Mouse (Mus musculus) liver, embryonic 14.5 days (tissue): ENCODE results near the gene Fbxl18. TPM values are rescaled to one million over a fixed set of nuclear protein-coding genes. Genes with fewer than 3 reads are reported as not detected.

ENCODE experiments used
- ATAC-seq: fragments of 200-750 bp; cut with Nextera tagmentation; 2 replicates; pipeline ENCODE4 v1.8.0; 2017; ENCODE audit warnings: moderate number of reproducible peaks, mild to moderate bottlenecking, moderate library complexity; ENCODE audit not compliant: insufficient read depth
- DNase-seq, 3 experiments: peaks; one replicate each; pipeline ENCODE4 v3.0.0-alpha.2; 2012 to 2013; ENCODE audit warnings: low read depth in 3 of 3, low spot score in 3 of 3
- H3K27ac ChIP-seq: fragments of 300-500 bp; sonication (generic); 2 replicates; pipeline ENCODE4 v1.5.1; 2014; ENCODE audit warnings: moderate library complexity, mild to moderate bottlenecking, control low read depth, inconsistent platforms
- H3K27me3 ChIP-seq: fragments of 300-500 bp; sonication (generic); 2 replicates; pipeline ENCODE4 v1.6.1; 2014; ENCODE audit warnings: mild to moderate bottlenecking, low read length, moderate library complexity; ENCODE audit not compliant: control insufficient read depth, insufficient read depth
- H3K36me3 ChIP-seq: fragments of 300-500 bp; sonication (generic); replicated peaks from 2 replicates; pipeline ENCODE4 v1.6.1; 2014; ENCODE audit warnings: low read depth; ENCODE audit not compliant: control insufficient read depth, insufficient read depth
- H3K4me1 ChIP-seq, 2 experiments: fragments of 200-500 bp in 1 of 2; fragments of 300-500 bp in 1 of 2; sonication (generic) in 1 of 2; replicated peaks; 2 replicates each; pipeline ENCODE4 v1.6.1; 2012 to 2014; ENCODE audit warnings: antibody characterized with exemption in 1 of 2, inconsistent platforms in 1 of 2, low read length in 1 of 2; ENCODE audit not compliant: control insufficient read depth in 2 of 2, insufficient read depth in 2 of 2
- H3K4me2 ChIP-seq: fragments of 300-500 bp; sonication (generic); 2 replicates; pipeline ENCODE4 v1.6.1; 2014; ENCODE audit warnings: low read depth, mild to moderate bottlenecking, control low read depth, moderate library complexity
- H3K4me3 ChIP-seq, 2 experiments: fragments of 200-500 bp in 1 of 2; fragments of 300-500 bp in 1 of 2; sonication (generic) in 1 of 2; 2 replicates each; pipeline ENCODE4 v1.5.1; 2012 to 2014; ENCODE audit warnings: low read depth in 2 of 2, low read length in 2 of 2, mild to moderate bottlenecking in 2 of 2, control low read depth in 1 of 2, inconsistent platforms in 1 of 2, moderate library complexity in 1 of 2; ENCODE audit not compliant: insufficient read depth in 1 of 2
- H3K9ac ChIP-seq: fragments of 300-500 bp; sonication (generic); replicated peaks from 2 replicates; pipeline ENCODE4 v1.6.1; 2014; ENCODE audit warnings: mild to moderate bottlenecking, control low read depth, moderate library complexity
- H3K9me3 ChIP-seq: fragments of 300-500 bp; sonication (generic); 2 replicates; pipeline ENCODE4 v1.6.1; 2016; ENCODE audit warnings: low read length, mixed read lengths; ENCODE audit not compliant: control insufficient read depth
- CTCF ChIP-seq: IDR thresholded peaks from 2 replicates; pipeline ENCODE4 v1.5.1; 2016; ENCODE audit warnings: antibody characterized with exemption, low read depth, control low read depth
- EP300 ChIP-seq: IDR thresholded peaks from 2 replicates; pipeline ENCODE4 v1.6.1; 2016; ENCODE audit warnings: antibody characterized with exemption, low read depth
- WGBS: fragments of 180-500 bp; shearing (Covaris S2); extraction: QIAGEN DNeasy Blood & Tissue Kit; methylation state at CpG from one replicate; pipeline ENCODE4 v1.1.7; 2014; ENCODE audit not compliant: insufficient replicate concordance; 5-methylcytosine and 5-hydroxymethylcytosine counted together
- polyA plus RNA-seq, 2 experiments: library from polyadenylated mRNA; depleted of rRNA in 1 of 2; stranded (reverse) in 1 of 2; unstranded in 1 of 2; fragments of >200 nt; fragmentation: Nextera tagmentation in 1 of 2; extraction: Ambion mirVana in 1 of 2; gene quantifications; 2 replicates each; pipeline versions ENCODE4 v1.2.1 to v1.2.3; 2012 to 2014

Fbxl18 gene
- polyA plus RNA-seq, 2 experiments = 1.6 to 1.9 TPM

GRCm38 (mm10) chr5:142886761-142887160, 8.5 kb downstream of the Fbxl18 start:
- no peak for DNase-seq
- Histone ChIP-seq H3K9me3 (no peaks in the 10 kb centered on the region), H3K27ac (no peak overlapping the region), H3K4me2 (no peak overlapping the region), H3K27me3 (no peaks in the 10 kb centered on the region), H3K4me1 (no peaks in the 10 kb centered on the region), H3K9ac (no peak overlapping the region), H3K36me3 (no peaks in the 10 kb centered on the region; the same call in 1 of the 2 replicates), H3K4me3 (no peak overlapping the region)
- ATAC-seq = no peak
- 89% methylated on average over 20 of the region's 20 CpGs for WGBS
- TF ChIP-seq EP300 = no peak
- TF ChIP-seq CTCF = no peak

- Histone ChIP-seq H3K9ac (no peak overlapping the region), H3K4me2 (no peak overlapping the region), H3K27me3 (no peaks in the 10 kb centered on the region), H3K9me3 (no peaks in the 10 kb centered on the region), H3K36me3 (no peaks in the 10 kb centered on the region; the same call in 1 of the 2 replicates), H3K27ac (no peak overlapping the region), H3K4me1 (no peaks in the 10 kb centered on the region), H3K4me3 (no peak overlapping the region)
- no peak for ATAC-seq
- WGBS = 87% methylated on average over 19 of the region's 19 CpGs
- TF ChIP-seq EP300 (no peak), CTCF (no peak)
- no peak for DNase-seq
Observed at GRCm38 (mm10) chr5:142886181-142886580, 9.0 kb downstream of the Fbxl18 start.

GRCm38 (mm10) chr5:142882471-142882870, 12.8 kb downstream of the Fbxl18 start:
- no peak for ATAC-seq
- Histone ChIP-seq H3K27ac (no peak overlapping the region), H3K4me3 (no peak overlapping the region), H3K4me1 (peaks cover 0 to 2% of the 10 kb centered on the region in 2 experiments; a peak in 1 of 4 replicates), H3K36me3 (no peaks in the 10 kb centered on the region; the same call in 1 of the 2 replicates), H3K4me2 (no peak overlapping the region), H3K9me3 (no peaks in the 10 kb centered on the region), H3K9ac (no peak overlapping the region), H3K27me3 (no peaks in the 10 kb centered on the region)
- DNase-seq = no peak
- WGBS = 84% methylated on average over 11 of the region's 11 CpGs
- no peak for TF ChIP-seq CTCF
- no peak for TF ChIP-seq EP300

- Histone ChIP-seq H3K9ac (no peak overlapping the region), H3K27ac (no peak overlapping the region), H3K4me2 (no peak overlapping the region), H3K36me3 (no peaks in the 10 kb centered on the region; the same call in 1 of the 2 replicates), H3K4me3 (no peak overlapping the region), H3K27me3 (no peaks in the 10 kb centered on the region), H3K9me3 (no peaks in the 10 kb centered on the region), H3K4me1 (peaks cover 0 to 2% of the 10 kb centered on the region in 2 experiments; a peak in 1 of 4 replicates)
- 35% methylated on average over 8 of the region's 8 CpGs for WGBS
- DNase-seq (no peak), ATAC-seq (no peak)
- TF ChIP-seq CTCF (no peak), EP300 (no peak)
Observed at GRCm38 (mm10) chr5:142881936-142882335, 13.3 kb downstream of the Fbxl18 start.

GRCm38 (mm10) chr5:142880806-142881516, 14.3 kb downstream of the Fbxl18 start:
- no peak overlapping the region for H3K9ac ChIP-seq
- H3K9me3 ChIP-seq = no peaks in the 10 kb centered on the region
- no peaks in the 10 kb centered on the region; the same call in 1 of the 2 replicates for H3K36me3 ChIP-seq
- no peak overlapping the region for H3K27ac ChIP-seq
- no peak overlapping the region for H3K4me3 ChIP-seq
- no peak overlapping the region for H3K4me2 ChIP-seq
- no peak for TF ChIP-seq CTCF
- TF ChIP-seq EP300 = no peak
- no peaks in the 10 kb centered on the region for H3K27me3 ChIP-seq
- ATAC-seq (no peak), DNase-seq (no peak)
- WGBS = 27% methylated on average over 13 of the region's 13 CpGs
- peaks cover 0 to 2% of the 10 kb centered on the region in 2 experiments; a peak in 1 of 4 replicates for H3K4me1 ChIP-seq
